Mouse (Mus musculus): ENCODE measurements around the gene Pdlim4.

Pdlim4 gene

GRCm38 (mm10) chr11:54068520-54069371 lies at the start of gene Pdlim4:
TSS of gene Pdlim4 (minus strand) at chr11:54069014.
- DNase-seq (ENCODE audit: low read depth, low spot score), result peak; percentile 35

GRCm38 (mm10) chr11:54117096-54117495 lies 48.3 kb upstream of the Pdlim4 start:
- DNase-seq (ENCODE audit: low read depth, low spot score), result no peak

- DNase-seq (ENCODE audit: low read depth, low spot score), result no peak
These were observed 47.6 kb upstream of the Pdlim4 start for GRCm38 (mm10) chr11:54116406-54116805.

- DNase-seq (ENCODE audit: low read depth, low spot score), result no peak
These were observed 47.1 kb upstream of the Pdlim4 start for GRCm38 (mm10) chr11:54115911-54116310.

- no peak for DNase-seq (ENCODE audit: low read depth, low spot score)
These were observed 46.5 kb upstream of the Pdlim4 start for GRCm38 (mm10) chr11:54115301-54115700.

- no peak for DNase-seq (ENCODE audit: low read depth, low spot score)
These were observed 45.9 kb upstream of the Pdlim4 start for GRCm38 (mm10) chr11:54114746-54115145.

- DNase-seq (ENCODE audit: low read depth, low spot score), result no peak
These were observed 44.5 kb upstream of the Pdlim4 start for GRCm38 (mm10) chr11:54113352-54113751.

- DNase-seq (ENCODE audit: low read depth, low spot score), result peak; percentile 95
These were observed 44.1 kb upstream of the Pdlim4 start for GRCm38 (mm10) chr11:54112920-54113319.

GRCm38 (mm10) chr11:54111976-54112741 lies 43.3 kb upstream of the Pdlim4 start:
- DNase-seq (ENCODE audit: low read depth, low spot score), result no peak

GRCm38 (mm10) chr11:54111291-54111690 lies 42.5 kb upstream of the Pdlim4 start:
- no peak for DNase-seq (ENCODE audit: low read depth, low spot score)

- DNase-seq (ENCODE audit: low read depth, low spot score), result no peak
These were observed 40.1 kb upstream of the Pdlim4 start for GRCm38 (mm10) chr11:54108894-54109293.

- DNase-seq (ENCODE audit: low read depth, low spot score), result no peak
These were observed 39.3 kb upstream of the Pdlim4 start for GRCm38 (mm10) chr11:54108131-54108530.

GRCm38 (mm10) chr11:54107239-54107638 lies 38.4 kb upstream of the Pdlim4 start:
- DNase-seq (ENCODE audit: low read depth, low spot score), result no peak

GRCm38 (mm10) chr11:54106676-54107075 lies 37.9 kb upstream of the Pdlim4 start:
- no peak for DNase-seq (ENCODE audit: low read depth, low spot score)

- no peak for DNase-seq (ENCODE audit: low read depth, low spot score)
These were observed 36.2 kb upstream of the Pdlim4 start for GRCm38 (mm10) chr11:54105011-54105410.

GRCm38 (mm10) chr11:54102706-54103449 lies 34.1 kb upstream of the Pdlim4 start:
- no peak for DNase-seq (ENCODE audit: low read depth, low spot score)

- no peak for DNase-seq (ENCODE audit: low read depth, low spot score)
These were observed 32.9 kb upstream of the Pdlim4 start for GRCm38 (mm10) chr11:54101701-54102100.

GRCm38 (mm10) chr11:54100692-54101591 lies 32.1 kb upstream of the Pdlim4 start:
- peak; percentile 49 for DNase-seq (ENCODE audit: low read depth, low spot score)

GRCm38 (mm10) chr11:54100045-54100691 lies 31.4 kb upstream of the Pdlim4 start, which contains the start of gene P4ha2:
TSS of gene P4ha2 (plus strand) at chr11:54100095.
- DNase-seq (ENCODE audit: low read depth, low spot score), result no peak

GRCm38 (mm10) chr11:54093000-54093399 lies 24.2 kb upstream of the Pdlim4 start:
- peak; percentile 53 for DNase-seq (ENCODE audit: low read depth, low spot score)
